Mouse (Mus musculus) kidney, adult 2 months (tissue): Measurements from ENCODE around the gene Il31ra. TPM values are rescaled to one million over a fixed set of nuclear protein-coding genes. Genes with fewer than 3 reads are reported as not detected.
"Not testable (repeated sequence)": the region's sequence is repeated elsewhere in the genome, so short reads cannot be mapped to it uniquely, and the experiment has no call there.

Experiments used
- DNase-seq: peaks from one replicate; pipeline ENCODE4 v3.0.0; 2021
- H3K27ac ChIP-seq: fragments of 200-500 bp; 2 replicates; pipeline ENCODE4 v1.5.1; 2012; ENCODE audit warnings: low read depth, low read length, control low read depth, inconsistent platforms; ENCODE audit not compliant: insufficient read depth
- H3K27me3 ChIP-seq: fragments of 200-500 bp; replicated peaks from 2 replicates; pipeline ENCODE4 v1.6.1; 2012; ENCODE audit warnings: mild to moderate bottlenecking, moderate library complexity, low read length, inconsistent platforms; ENCODE audit not compliant: control insufficient read depth, insufficient read depth
- H3K36me3 ChIP-seq: fragments of 200-500 bp; 2 replicates; pipeline ENCODE4 v1.6.1; 2012; ENCODE audit warnings: mild to moderate bottlenecking, moderate library complexity, low read length, inconsistent platforms; ENCODE audit not compliant: control insufficient read depth, insufficient read depth
- H3K4me1 ChIP-seq: fragments of 200-500 bp; 2 replicates; pipeline ENCODE4 v1.6.1; 2011; ENCODE audit warnings: low read length; ENCODE audit not compliant: control insufficient read depth, insufficient read depth
- H3K4me3 ChIP-seq: fragments of 200-500 bp; 2 replicates; pipeline ENCODE4 v1.5.1; 2011; ENCODE audit warnings: mild to moderate bottlenecking, low read depth, low read length, control low read depth; ENCODE audit not compliant: insufficient read depth
- CTCF ChIP-seq: fragments of 200-500 bp; conservative IDR thresholded peaks from 2 replicates; pipeline ENCODE4 v1.5.1; 2011; ENCODE audit warnings: low read depth, mild to moderate bottlenecking, control low read depth, low read length, moderate library complexity, mixed read lengths; ENCODE audit not compliant: insufficient read depth, insufficient read length
- POLR2A ChIP-seq: fragments of 200-500 bp; IDR thresholded peaks from one replicate; pipeline ENCODE4 v1.6.1; 2011; ENCODE audit warnings: low read depth, low read length, control low read depth
- WGBS: fragments of 180-500 bp; shearing (Covaris S2); methylation state at CpG from one replicate; pipeline ENCODE4 v1.1.7; 2018; 5-methylcytosine and 5-hydroxymethylcytosine counted together
- polyA plus RNA-seq: library from polyadenylated mRNA; depleted of rRNA; stranded (reverse); fragments of >200 nt; gene quantifications from 2 replicates; pipeline ENCODE4 v1.2.3, GENCODE M21; 2012

The Il31ra gene
- polyA plus RNA-seq, 1 experiment: 0.33 TPM

DNA sequence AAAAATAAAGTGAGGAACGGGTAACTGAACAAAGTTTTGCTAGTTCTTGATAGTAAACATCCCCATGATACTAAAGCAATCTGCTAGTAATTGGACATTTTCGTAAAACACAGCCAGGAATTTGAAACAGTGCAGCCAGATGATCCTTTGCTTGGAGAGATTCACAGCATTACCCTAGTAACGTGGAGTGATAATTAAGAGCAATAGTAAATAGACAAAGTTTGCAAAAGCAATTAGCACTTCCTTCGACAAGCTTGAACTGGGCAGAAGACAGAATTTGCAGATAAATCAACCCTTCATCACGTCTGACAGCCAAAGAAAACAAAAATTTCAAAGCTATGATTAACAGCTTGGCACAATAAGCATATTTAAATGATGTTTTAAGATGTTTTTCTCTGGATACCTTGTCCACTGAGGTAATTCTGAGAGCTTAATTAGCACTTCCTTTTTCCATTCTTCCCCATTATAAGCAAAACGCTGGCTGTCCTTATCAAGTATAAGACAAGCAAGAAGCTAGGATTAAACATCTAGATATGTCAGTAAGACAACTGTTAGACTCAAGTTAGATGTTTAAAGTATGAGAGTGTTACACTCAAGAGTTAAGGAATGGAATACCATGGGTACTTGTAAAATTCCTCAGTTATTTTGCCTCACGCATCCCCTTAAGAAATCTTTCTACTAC, 9.5 kb downstream of the Il31ra start:
- no peak for DNase-seq
- no peaks in the 10 kb centered on the region for H3K36me3 ChIP-seq
- whole genome bisulfite sequencing: 54% methylated on average over 7 of the region's 7 CpGs
- no peaks in the 10 kb centered on the region for H3K4me1 ChIP-seq
- no peaks in the 10 kb centered on the region for H3K27me3 ChIP-seq
- TF ChIP-seq POLR2A (no peak), CTCF (no peak)
- H3K27ac ChIP-seq: no peak overlapping the region
- no peak overlapping the region for H3K4me3 ChIP-seq

DNA sequence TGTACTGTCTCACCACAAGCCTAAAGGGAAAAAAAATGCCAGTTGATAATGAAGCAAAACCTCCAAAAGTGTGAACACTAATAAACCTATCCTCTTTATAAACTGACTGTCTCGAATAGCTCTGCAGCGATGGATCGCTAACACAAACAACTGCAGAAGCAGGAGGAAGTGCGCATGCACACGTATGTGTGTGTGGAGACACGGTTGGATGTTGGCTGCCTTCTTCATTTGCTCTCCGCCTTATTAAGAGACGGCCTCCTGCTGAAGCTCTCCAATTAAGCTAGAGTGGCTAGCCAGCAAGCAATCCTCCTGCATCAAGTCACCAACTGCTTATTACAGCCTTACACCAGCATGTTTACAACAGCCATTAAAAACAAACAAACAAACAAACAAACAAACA, 11.9 kb downstream of the Il31ra start:
- DNase-seq: no peak
- Histone ChIP-seq H3K36me3 (no peaks in the 10 kb centered on the region), H3K27ac (no peak overlapping the region), H3K4me3 (no peak overlapping the region), H3K4me1 (no peaks in the 10 kb centered on the region), H3K27me3 (no peaks in the 10 kb centered on the region)
- 91% methylated on average over 8 of the region's 8 CpGs for WGBS
- TF ChIP-seq POLR2A: no peak
- TF ChIP-seq CTCF: no peak

DNA sequence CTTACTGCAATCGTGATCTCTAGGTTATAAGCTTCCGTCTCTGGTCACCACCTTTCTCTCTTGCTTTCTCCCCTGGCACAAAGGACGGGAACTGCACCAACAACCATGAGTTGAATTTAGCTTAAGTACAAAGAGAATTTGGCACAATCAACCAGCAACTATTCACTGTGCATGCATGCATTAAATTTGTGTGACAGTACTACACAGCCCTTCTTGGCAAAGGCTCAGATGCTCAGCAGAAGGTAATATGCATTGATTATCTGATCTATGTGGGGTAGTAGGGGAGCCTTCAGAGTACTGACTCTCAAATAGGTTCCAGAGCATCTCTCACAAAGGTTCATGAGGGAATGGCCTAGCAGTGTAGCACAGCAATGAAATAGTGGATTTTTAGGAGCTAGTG, 12.4 kb downstream of the Il31ra start:
- no peaks in the 10 kb centered on the region for H3K27me3 ChIP-seq
- DNase-seq: no peak
- H3K36me3 ChIP-seq: no peaks in the 10 kb centered on the region
- no peak overlapping the region for H3K27ac ChIP-seq
- no peaks in the 10 kb centered on the region for H3K4me1 ChIP-seq
- H3K4me3 ChIP-seq: no peak overlapping the region
- WGBS: 82% methylated on average over 3 of the region's 3 CpGs
- TF ChIP-seq CTCF (no peak), POLR2A (no peak)

- peak; percentile 30 for DNase-seq
- Histone ChIP-seq H3K4me3 (no peak overlapping the region), H3K4me1 (no peaks in the 10 kb centered on the region), H3K36me3 (no peaks in the 10 kb centered on the region), H3K27me3 (no peaks in the 10 kb centered on the region), H3K27ac (no peak overlapping the region)
- TF ChIP-seq POLR2A: no peak
- no peak for TF ChIP-seq CTCF
- WGBS: 22% methylated on average over 11 of the region's 11 CpGs
These were observed 13.4 kb downstream of the Il31ra start for GRCm38 (mm10) chr13:112580590-112581320.

DNA sequence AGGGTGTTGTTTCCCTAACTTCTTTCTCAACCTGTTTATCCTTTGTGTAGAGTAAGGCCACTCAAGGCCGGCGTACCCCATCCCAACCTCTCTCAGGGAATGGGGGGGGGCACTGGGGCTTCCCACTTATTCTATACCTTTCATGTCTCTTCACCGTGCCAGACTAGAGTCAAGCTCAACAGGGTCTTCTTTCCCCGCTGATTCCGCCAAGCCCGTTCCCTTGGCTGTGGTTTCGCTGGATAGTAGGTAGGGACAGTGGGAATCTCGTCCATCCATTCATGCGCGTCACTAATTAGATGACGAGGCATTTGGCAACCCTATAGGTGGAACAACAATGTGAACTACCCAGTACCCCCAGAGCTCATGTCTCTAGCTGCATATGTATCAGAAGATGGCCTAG, 16.1 kb downstream of the Il31ra start:
- H3K36me3 ChIP-seq, H3K4me3 ChIP-seq, H3K4me1 ChIP-seq, H3K27me3 ChIP-seq, H3K27ac ChIP-seq: not testable (repeated sequence)
- WGBS: 77% methylated on average over 11 of the region's 11 CpGs
- DNase-seq: peak; percentile 99

- no peaks in the 10 kb centered on the region for H3K36me3 ChIP-seq
- DNase-seq: no peak
These were observed 20.4 kb downstream of the Il31ra start for GRCm38 (mm10) chr13:112573800-112574199.

GRCm38 (mm10) chr13:112570768-112571167, 23.4 kb downstream of the Il31ra start:
- no peak overlapping the region for H3K4me3 ChIP-seq
- TF ChIP-seq POLR2A (no peak), CTCF (no peak)
- no peaks in the 10 kb centered on the region for H3K36me3 ChIP-seq
- no peak overlapping the region for H3K27ac ChIP-seq
- 63% methylated on average over 5 of the region's 5 CpGs for WGBS
- H3K4me1 ChIP-seq: no peaks in the 10 kb centered on the region
- DNase-seq: no peak
- no peaks in the 10 kb centered on the region; the same call in none of the 2 replicates for H3K27me3 ChIP-seq

More at GRCm38 (mm10) chr13:112573800-112574199, 20.4 kb downstream of the Il31ra start:
- H3K4me1 ChIP-seq: no peaks in the 10 kb centered on the region
- H3K27ac ChIP-seq: no peak overlapping the region
- TF ChIP-seq POLR2A (no peak), CTCF (no peak)
- H3K27me3 ChIP-seq: no peaks in the 10 kb centered on the region; the same call in 1 of the 2 replicates
- H3K4me3 ChIP-seq: no peak overlapping the region

DNA sequence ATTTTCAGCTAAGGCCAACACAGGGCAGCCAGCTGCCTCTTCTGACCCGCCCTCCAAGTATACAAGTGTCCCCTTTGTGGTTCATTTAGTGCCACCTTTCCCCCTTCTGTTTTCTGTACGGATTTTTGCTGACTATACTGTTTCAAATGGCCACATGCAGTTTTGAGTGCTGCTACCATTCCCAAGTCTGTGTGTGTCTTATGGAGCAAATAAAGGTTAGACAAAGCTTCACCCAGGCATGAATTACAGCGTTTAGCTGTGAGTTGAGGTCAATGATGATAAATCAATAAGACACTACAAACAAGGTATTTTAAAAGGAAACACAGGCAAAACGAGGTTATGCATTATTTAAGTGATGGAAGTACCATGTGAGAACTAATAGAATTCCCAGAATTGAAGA, 24.6 kb downstream of the Il31ra start:
- H3K27ac ChIP-seq: no peak overlapping the region
- no peaks in the 10 kb centered on the region; the same call in none of the 2 replicates for H3K27me3 ChIP-seq
- 43% methylated on average over 4 of the region's 4 CpGs for WGBS
- no peak for TF ChIP-seq CTCF
- no peak for TF ChIP-seq POLR2A
- no peak overlapping the region for H3K4me3 ChIP-seq
- no peaks in the 10 kb centered on the region for H3K36me3 ChIP-seq
- DNase-seq: no peak
- no peaks in the 10 kb centered on the region for H3K4me1 ChIP-seq
